Mouse (Mus musculus) ES-Bruce4 (cell line): ENCODE results near the gene Timmdc1.

Experiments used
- EP300 ChIP-seq: IDR thresholded peaks from 2 replicates; pipeline ENCODE4 v1.6.1; 2011; ENCODE audit warnings: low read depth, low read length; ENCODE audit not compliant: insufficient read depth
- POLR2A ChIP-seq: IDR thresholded peaks from one replicate; pipeline ENCODE4 v1.8.1; 2011; ENCODE audit warnings: low read length; ENCODE audit not compliant: insufficient read depth

DNA sequence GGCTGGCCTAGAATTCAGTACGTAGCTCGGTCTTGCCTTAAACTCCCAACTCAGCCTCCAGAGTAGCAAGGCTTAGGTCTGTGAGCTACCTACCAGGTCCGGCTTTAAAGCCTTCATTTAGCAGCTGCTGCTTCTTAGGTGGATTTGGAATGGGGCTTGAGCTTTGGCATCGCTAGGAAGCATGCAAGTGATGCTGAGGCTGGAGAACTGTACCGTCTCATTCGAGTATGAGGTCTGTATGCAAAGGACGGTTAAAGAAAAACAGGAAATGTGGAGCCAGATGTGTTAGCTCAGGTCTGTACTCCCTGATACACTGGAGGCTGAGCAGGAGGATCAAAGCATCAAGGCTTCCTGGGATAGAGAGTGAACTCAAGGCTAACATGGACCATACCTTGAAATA, 60.3 kb downstream of the Timmdc1 start:
- TF ChIP-seq POLR2A (no peak), EP300 (no peak)
